Mouse (Mus musculus) midbrain, embryonic 11.5 days (tissue): Measurements from ENCODE around the gene Alk. TPM values are rescaled to one million over a fixed set of nuclear protein-coding genes. Genes with fewer than 3 reads are reported as not detected.
A peak's percentile ranks its signal among the peaks of the same experiment; 100 is the strongest.

Experiments used
- ATAC-seq: fragments of 200-750 bp; cut with Nextera tagmentation; 2 replicates; pipeline ENCODE4 v1.8.0; 2017; ENCODE audit warnings: moderate TSS enrichment, moderate library complexity; ENCODE audit not compliant: low FRiP score
- DNase-seq: peaks from one replicate; pipeline ENCODE4 v3.0.0; 2015; ENCODE audit warnings: low spot score; ENCODE audit errors: missing footprints
- H3K27ac ChIP-seq: fragments of 300-500 bp; sonication (generic); 2 replicates; pipeline ENCODE4 v1.5.1; 2014; ENCODE audit warnings: low read depth, low read length
- H3K27me3 ChIP-seq: fragments of 300-500 bp; sonication (generic); 2 replicates; pipeline ENCODE4 v1.6.1; 2014; ENCODE audit warnings: mild to moderate bottlenecking, low read length, moderate library complexity, mixed read lengths; ENCODE audit not compliant: control insufficient read depth, insufficient read depth
- H3K36me3 ChIP-seq: fragments of 300-500 bp; sonication (generic); 2 replicates; pipeline ENCODE4 v1.6.1; 2014; ENCODE audit warnings: mild to moderate bottlenecking, low read length, moderate library complexity, mixed read lengths; ENCODE audit not compliant: control insufficient read depth, insufficient read depth
- H3K4me1 ChIP-seq: fragments of 300-500 bp; sonication (generic); 2 replicates; pipeline ENCODE4 v1.6.1; 2014; ENCODE audit warnings: low read length; ENCODE audit not compliant: control insufficient read depth, insufficient read depth
- H3K4me2 ChIP-seq: fragments of 300-500 bp; sonication (generic); 2 replicates; pipeline ENCODE4 v1.6.1; 2014; ENCODE audit warnings: mild to moderate bottlenecking, moderate library complexity
- H3K4me3 ChIP-seq: fragments of 300-500 bp; sonication (generic); 2 replicates; pipeline ENCODE4 v1.5.1; 2014; ENCODE audit warnings: low read depth, low read length
- H3K9ac ChIP-seq: fragments of 300-500 bp; sonication (generic); 2 replicates; pipeline ENCODE4 v1.6.1; 2014; ENCODE audit warnings: low read length
- H3K9me3 ChIP-seq: fragments of 300-500 bp; sonication (generic); 2 replicates; pipeline ENCODE4 v1.6.1; 2016; ENCODE audit warnings: low read length; ENCODE audit not compliant: control insufficient read depth
- WGBS: fragments of 180-500 bp; shearing (Covaris S2); extraction: QIAGEN DNeasy Blood & Tissue Kit; methylation state at CpG from one replicate; pipeline ENCODE4 v1.1.7; 2014; 5-methylcytosine and 5-hydroxymethylcytosine counted together
- polyA plus RNA-seq: library from polyadenylated mRNA; unstranded; fragments of >200 nt; fragmentation: Nextera tagmentation; extraction: Ambion mirVana; gene quantifications from 2 replicates; pipeline ENCODE4 v1.2.1, GENCODE M21; 2014

Alk gene
- polyA plus RNA-seq, 1 experiment from 2014 or later, result 0.18 TPM

DNA sequence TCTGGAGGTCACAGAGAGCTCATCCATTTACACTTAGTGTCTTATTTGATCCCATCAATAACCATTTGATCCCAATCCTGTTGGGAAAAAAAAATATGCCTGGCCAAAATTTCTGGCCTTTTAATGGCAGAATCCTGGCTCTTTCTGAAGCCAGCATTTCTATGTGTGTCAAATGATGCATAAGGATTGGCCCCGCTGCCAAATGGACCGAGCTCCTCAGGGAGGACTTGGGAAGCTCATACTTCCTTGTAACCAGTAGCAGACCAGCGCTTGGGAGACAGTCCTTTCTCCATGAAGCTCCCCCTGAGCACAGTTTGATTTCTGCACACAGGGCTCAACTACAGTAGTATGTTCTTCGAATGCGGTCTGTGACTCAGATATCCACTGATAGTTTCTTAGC, 3.6 kb downstream of the Alk start:
- Histone ChIP-seq H3K4me1 (peaks cover 14% of the 10 kb centered on the region), H3K4me2 (no peak overlapping the region), H3K36me3 (no peaks in the 10 kb centered on the region), H3K9me3 (no peaks in the 10 kb centered on the region), H3K27me3 (peaks cover 24% of the 10 kb centered on the region), H3K9ac (no peak overlapping the region), H3K27ac (no peak overlapping the region), H3K4me3 (no peak overlapping the region)
- WGBS, result 85% methylated on average over 5 of the region's 5 CpGs
- DNase-seq, result no peak
- ATAC-seq, result no peak

DNA sequence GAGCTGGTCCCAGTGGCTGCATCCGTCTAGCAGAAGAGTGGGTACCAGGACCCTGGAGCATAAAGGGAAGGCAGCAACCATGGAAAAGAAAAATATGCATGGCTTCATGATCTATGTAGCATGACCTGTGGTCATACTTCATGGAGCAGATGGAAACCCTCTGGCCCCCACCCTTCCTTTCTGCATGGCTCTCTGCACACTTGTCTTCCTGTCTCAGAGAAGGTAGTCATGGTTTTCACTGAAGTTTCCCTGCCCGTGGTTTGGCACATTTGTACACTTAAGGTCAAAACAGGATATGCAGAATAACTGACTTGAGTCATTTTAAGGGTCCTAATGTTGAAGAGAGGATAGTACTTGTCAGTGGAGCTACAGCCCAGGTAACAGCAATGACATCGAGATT, 16.8 kb downstream of the Alk start:
- H3K4me2 ChIP-seq, result no peak overlapping the region
- no peaks in the 10 kb centered on the region for H3K9me3 ChIP-seq
- no peaks in the 10 kb centered on the region for H3K27me3 ChIP-seq
- ATAC-seq (no peak), DNase-seq (no peak)
- H3K9ac ChIP-seq, result no peak overlapping the region
- H3K4me1 ChIP-seq, result no peaks in the 10 kb centered on the region
- no peak overlapping the region for H3K4me3 ChIP-seq
- WGBS, result 89% methylated on average over 3 of the region's 3 CpGs
- H3K36me3 ChIP-seq, result no peaks in the 10 kb centered on the region
- H3K27ac ChIP-seq, result no peak overlapping the region

DNA sequence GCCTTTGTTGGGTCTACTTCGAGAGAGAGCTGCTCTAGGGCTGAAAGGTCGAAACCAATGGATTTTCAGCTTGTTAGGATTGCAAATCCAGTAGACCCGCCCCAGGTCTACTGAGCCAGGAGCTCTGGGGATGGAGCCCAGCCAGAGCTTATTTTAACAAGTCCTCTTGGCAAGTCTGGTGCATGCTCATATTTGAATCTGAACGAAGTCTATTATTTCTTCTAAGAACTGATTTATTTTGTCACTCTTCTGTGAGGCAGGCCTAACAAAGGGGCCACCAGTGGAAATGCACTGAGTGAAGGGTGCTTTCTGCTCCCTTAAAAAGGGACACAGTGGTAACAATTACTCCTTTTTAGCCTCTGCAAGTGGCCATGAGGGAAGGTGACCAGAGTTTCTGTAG, 24.3 kb downstream of the Alk start:
- DNase-seq (no peak), ATAC-seq (no peak)
- no peaks in the 10 kb centered on the region for H3K27me3 ChIP-seq

DNA sequence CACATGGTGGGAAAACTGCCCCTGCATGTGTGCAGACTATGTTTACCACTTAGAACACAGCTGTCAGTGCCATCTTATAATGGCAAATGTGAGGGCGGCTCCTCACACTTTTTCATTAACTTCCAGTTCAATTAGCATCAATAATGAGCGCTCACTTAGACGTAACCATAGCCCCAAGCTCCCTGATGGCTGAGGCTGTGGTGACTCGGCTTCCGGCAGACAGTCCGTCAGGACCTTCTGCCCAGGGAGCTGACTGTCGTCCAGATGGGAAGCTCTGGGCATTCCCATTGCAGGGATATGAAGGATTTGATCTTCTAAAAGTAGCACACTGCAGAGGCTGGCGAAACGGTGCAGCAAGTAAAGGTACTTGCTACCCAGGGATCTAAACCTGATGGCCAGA, 25.1 kb downstream of the Alk start:
- H3K4me2 ChIP-seq, result no peak overlapping the region
- no peak for ATAC-seq
- no peak overlapping the region for H3K9ac ChIP-seq
- WGBS, result 94% methylated on average over 9 of the region's 9 CpGs
- H3K4me3 ChIP-seq, result no peak overlapping the region
- DNase-seq, result no peak
- H3K27me3 ChIP-seq, result no peaks in the 10 kb centered on the region
- no peak overlapping the region for H3K27ac ChIP-seq
- H3K4me1 ChIP-seq, result no peaks in the 10 kb centered on the region
- no peaks in the 10 kb centered on the region for H3K36me3 ChIP-seq
- H3K9me3 ChIP-seq, result no peaks in the 10 kb centered on the region

More for the DNA sequence above, 24.3 kb downstream of the Alk start:
- H3K4me1 ChIP-seq, result no peaks in the 10 kb centered on the region
- H3K9me3 ChIP-seq, result no peaks in the 10 kb centered on the region
- H3K27ac ChIP-seq, result no peak overlapping the region
- H3K4me2 ChIP-seq, result no peak overlapping the region
- WGBS, result 69% methylated on average over 4 of the region's 4 CpGs
- H3K36me3 ChIP-seq, result no peaks in the 10 kb centered on the region
- H3K9ac ChIP-seq, result no peak overlapping the region
- no peak overlapping the region for H3K4me3 ChIP-seq

DNA sequence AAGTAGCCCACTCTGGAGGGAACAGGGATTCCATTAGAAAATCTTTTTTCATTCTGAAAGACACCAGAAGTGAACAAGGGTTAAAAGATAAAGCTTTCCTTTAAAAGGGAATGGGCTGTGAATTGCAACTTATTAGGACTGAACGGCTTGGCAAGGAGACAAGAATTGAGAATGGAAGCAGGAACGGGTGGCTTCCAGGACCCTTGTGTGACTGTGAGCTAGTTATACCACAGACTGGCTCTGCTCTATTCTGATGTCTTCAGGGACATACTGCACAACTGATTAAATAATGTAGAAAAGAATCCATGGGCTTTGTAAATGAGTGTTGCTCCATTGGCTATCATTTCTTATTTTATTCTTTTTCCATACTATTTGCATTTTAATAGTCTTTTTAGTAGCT, 33.0 kb downstream of the Alk start:
- no peak overlapping the region for H3K4me3 ChIP-seq
- no peak overlapping the region for H3K4me2 ChIP-seq
- no peaks in the 10 kb centered on the region for H3K9me3 ChIP-seq
- no peaks in the 10 kb centered on the region for H3K36me3 ChIP-seq
- WGBS, result 89% methylated on average over 2 of the region's 2 CpGs
- no peaks in the 10 kb centered on the region for H3K4me1 ChIP-seq
- H3K27ac ChIP-seq, result no peak overlapping the region
- ATAC-seq, result no peak
- no peak for DNase-seq
- H3K9ac ChIP-seq, result no peak overlapping the region
- no peaks in the 10 kb centered on the region for H3K27me3 ChIP-seq

DNA sequence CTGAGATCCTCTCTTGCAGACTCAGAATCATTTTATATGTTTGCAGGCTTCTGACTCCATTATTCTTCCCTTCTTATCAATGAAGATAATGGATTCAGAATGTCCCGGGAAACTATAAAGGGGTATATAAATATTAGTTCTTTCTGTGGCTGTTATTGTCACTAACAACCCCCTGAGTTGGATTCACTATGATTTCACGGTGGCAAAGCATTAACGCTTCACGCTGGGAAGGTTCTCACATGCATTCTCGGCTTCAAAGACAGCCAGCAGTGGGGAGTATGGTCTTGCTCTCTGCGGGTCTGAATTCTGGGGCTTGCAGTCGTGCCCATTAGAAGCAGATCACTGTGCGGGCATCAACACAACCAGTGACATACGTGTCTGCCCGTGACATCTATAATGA, 34.9 kb downstream of the Alk start:
- no peak overlapping the region for H3K9ac ChIP-seq
- no peak overlapping the region for H3K4me2 ChIP-seq
- H3K36me3 ChIP-seq, result no peaks in the 10 kb centered on the region
- H3K4me3 ChIP-seq, result no peak overlapping the region
- DNase-seq, result peak; percentile 86
- ATAC-seq, result 0 out of 2 replicates have a peak, but pooled peaks have one; percentile 27
- no peak overlapping the region for H3K27ac ChIP-seq
- no peaks in the 10 kb centered on the region for H3K9me3 ChIP-seq
- no peaks in the 10 kb centered on the region for H3K4me1 ChIP-seq
- no peaks in the 10 kb centered on the region for H3K27me3 ChIP-seq
- 50% methylated on average over 10 of the region's 10 CpGs for WGBS

DNA sequence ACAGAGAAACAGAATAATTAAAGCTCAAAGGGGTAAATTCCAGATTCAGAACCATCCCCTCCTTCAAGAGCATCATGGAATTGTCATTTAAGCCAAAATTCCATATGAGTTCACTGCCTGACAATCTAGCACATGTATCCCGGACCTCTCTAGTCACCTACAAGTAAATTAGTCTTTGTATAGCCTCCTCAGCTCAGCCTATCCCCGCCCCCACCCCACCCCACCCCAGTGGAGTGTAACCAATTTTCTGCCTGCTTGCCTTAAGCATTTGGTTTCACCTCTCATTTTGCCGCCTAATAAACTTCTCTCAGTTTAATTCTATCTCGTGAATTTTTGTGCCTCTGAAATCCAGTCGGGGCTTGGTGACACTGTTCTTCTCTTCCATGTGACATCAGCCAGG, 41.0 kb downstream of the Alk start:
- ATAC-seq (no peak), DNase-seq (no peak)
- Histone ChIP-seq H3K4me1 (no peaks in the 10 kb centered on the region), H3K27me3 (no peaks in the 10 kb centered on the region), H3K9me3 (no peaks in the 10 kb centered on the region), H3K36me3 (no peaks in the 10 kb centered on the region), H3K9ac (no peak overlapping the region), H3K4me3 (no peak overlapping the region), H3K4me2 (no peak overlapping the region), H3K27ac (no peak overlapping the region)
- WGBS, result 70% methylated on average over 5 of the region's 5 CpGs

DNA sequence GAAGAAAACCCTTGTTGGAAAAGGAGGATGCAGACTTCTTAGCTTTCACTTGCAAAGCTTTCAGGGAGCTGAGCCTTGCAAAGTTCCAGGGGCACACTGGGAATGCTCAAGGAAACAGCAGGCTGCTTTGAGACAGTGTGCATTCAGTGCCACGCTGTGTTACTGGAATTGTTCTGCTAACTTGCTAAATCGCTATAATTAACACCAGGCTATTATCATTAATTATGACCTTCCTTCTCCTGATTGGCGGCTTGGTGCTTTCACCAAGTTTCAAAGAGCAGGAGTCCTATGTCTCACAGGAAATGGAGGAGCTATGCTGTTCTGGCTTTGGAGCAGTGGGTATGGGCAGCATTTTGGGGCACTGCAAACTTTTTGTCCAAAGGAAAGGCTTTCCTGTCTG, 43.0 kb downstream of the Alk start:
- Histone ChIP-seq H3K27ac (no peak overlapping the region), H3K36me3 (no peaks in the 10 kb centered on the region), H3K4me2 (no peak overlapping the region), H3K4me3 (no peak overlapping the region), H3K9ac (no peak overlapping the region), H3K27me3 (no peaks in the 10 kb centered on the region), H3K4me1 (no peaks in the 10 kb centered on the region), H3K9me3 (no peaks in the 10 kb centered on the region)
- WGBS, result 71% methylated on average over 3 of the region's 3 CpGs
- DNase-seq (no peak), ATAC-seq (no peak)

DNA sequence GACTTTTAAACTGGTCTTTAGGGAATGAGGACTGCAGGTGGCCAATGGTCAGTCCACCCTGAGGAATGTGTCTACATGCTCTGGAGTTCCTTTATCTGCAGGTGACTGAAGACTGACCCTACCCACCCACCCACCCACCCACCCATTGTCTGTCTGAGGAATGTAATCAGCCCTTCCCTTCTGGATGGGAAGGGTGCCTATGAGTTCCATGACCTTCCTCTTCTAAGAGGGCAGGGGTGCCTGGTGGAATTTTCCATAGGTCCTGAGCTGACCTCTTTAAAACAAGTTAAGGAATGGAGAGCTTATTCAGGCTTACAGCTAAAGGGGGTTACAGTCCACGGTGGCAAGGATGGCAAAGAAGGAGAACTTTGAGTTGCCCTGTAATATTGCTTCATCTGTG, 43.7 kb downstream of the Alk start:
- Histone ChIP-seq H3K27ac (no peak overlapping the region), H3K4me3 (no peak overlapping the region), H3K9ac (no peak overlapping the region), H3K27me3 (no peaks in the 10 kb centered on the region), H3K4me1 (no peaks in the 10 kb centered on the region), H3K36me3 (no peaks in the 10 kb centered on the region), H3K4me2 (no peak overlapping the region), H3K9me3 (no peaks in the 10 kb centered on the region)
- no peak for DNase-seq
- no peak for ATAC-seq
- WGBS, result 88% methylated on average over 1 of the region's 1 CpGs
